Mouse (Mus musculus): ENCODE results near the gene Calcoco2.

DNA sequence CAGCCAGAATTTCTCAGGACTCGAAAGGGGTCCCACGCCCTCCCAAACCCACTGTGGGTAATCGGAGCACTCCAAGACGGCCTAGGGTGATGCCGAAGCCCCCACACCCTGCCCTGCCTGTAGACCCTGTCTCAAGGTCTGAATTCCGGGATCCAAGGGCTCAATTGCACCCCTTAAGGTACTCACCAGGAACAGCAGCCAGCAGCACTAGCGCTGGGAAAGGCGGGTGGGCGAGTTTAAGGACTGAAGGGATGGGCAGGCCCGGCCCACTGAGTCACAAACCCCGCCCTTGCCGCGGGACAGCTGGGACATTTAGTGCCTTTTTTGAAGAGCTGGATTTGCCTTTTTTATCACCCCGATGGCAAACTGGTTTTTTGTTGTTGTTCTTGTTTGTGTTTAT is at the start of gene Calcoco2:
- TF ChIP-seq POLR2A (IDR thresholded peaks at IDR 0.05; ENCODE audit: borderline replicate concordance, extremely low read depth, low read depth, low read length) (no peak), CTCF (IDR thresholded peaks at IDR 0.05; ENCODE audit: insufficient read depth, low read length) (no peak)

Measured in lung, adult 2 months (tissue).